Mouse (Mus musculus) left cerebral cortex, adult 8-10 months (tissue): ENCODE measurements around the gene Ubox5. TPM values are rescaled to one million over a fixed set of nuclear protein-coding genes. Genes with fewer than 3 reads are reported as not detected.
A peak's percentile ranks its signal among the peaks of the same experiment; 100 is the strongest.
"Not testable (repeated sequence)": the region's sequence is repeated elsewhere in the genome, so short reads cannot be mapped to it uniquely, and the experiment has no call there.

Experiments used
- DNase-seq, 2 experiments: peaks; one replicate each; pipeline ENCODE4 v3.0.0; 2022; ENCODE audit warnings: low spot score in 2 of 2
- total RNA-seq, 4 experiments: library from RNA; stranded (reverse); gene quantifications; 2 replicates each; pipeline ENCODE4 v1.2.4; 2022

The Ubox5 gene
- total RNA-seq, 4 experiments from 2014 or later = 11.7 to 14.7 (median 12.5) TPM

DNA sequence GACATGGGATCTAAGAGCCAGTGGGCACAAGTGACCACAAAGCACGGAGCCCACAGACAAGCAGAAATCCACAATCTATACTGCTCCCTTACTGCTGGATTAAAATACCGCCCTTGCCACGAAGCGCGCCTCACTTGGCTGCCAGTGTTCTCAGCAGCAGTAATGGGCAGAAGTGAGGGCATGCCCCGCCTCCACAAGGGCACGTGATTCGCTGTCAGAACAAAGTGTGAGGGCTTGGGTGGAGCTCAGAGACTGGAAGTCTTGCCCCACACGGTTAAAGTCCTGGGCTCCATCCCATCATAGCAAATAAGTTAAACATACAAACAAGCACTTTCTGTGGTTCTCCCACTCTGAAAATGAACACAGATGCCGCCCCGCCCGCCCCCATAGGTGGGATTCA lies 52.2 kb downstream of the Ubox5 start:
- DNase-seq = no peak

- no peak for DNase-seq
Measured at GRCm38 (mm10) chr2:130577021-130577420, 52.8 kb downstream of the Ubox5 start.

DNA sequence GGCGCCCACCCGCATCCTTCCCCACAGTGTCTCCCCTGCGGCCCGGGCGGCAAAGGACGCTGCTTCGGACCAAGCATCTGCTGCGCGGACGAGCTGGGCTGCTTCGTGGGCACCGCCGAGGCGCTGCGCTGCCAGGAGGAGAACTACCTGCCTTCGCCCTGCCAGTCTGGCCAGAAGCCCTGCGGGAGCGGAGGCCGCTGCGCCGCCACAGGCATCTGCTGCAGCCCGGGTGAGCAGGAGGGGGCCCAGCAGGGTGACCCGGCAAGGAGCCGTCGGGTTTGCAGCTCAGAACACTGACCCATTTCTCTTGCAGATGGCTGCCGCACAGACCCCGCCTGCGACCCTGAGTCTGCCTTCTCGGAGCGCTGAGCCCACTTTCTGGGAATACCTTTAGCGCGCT lies 53.3 kb downstream of the Ubox5 start:
- not testable (repeated sequence) for DNase-seq

- no peak for DNase-seq
Measured at GRCm38 (mm10) chr2:130575873-130576272, 54.0 kb downstream of the Ubox5 start, which contains the start of gene Oxt. Gene Oxt (plus strand): TSS chr2:130576173.

DNA sequence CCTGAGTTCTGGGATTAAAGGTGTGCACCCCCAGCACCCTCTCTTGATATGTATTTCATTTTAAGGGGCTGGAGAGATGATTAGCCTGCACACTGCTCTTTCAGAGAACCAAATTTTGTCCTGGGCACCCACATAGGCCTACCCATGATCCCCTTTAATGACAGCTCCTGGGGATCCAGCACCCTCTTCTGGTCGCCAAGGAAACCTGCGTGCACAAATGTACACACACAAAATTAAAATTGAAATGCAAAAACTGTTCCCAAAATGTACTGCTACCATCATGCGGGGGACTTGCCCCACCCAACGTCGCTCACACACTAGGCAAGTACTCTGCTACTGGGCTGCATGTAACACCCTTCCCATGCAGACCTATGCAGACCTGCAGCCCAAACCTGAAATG lies 54.9 kb downstream of the Ubox5 start:
- DNase-seq = no peak

DNA sequence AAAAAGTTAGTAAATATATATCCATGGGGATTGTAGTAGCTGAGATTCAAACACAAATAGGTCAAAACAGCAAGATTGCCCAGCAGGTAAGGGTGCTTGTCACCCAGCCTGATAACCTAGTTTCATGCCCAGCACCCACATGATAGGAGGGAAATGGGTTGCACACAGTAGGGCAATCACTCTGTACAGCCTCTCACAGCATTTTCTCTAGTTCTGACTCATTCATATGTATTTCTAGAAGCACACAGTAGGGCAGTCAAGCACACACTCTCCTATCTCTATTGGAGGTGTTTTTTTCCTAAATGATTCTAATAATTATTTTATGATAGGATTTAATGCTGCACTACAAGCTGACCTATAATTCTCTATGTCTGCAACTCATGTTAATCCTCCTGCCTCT lies 59.9 kb downstream of the Ubox5 start:
- no peak for DNase-seq

- DNase-seq = no peak
Measured at GRCm38 (mm10) chr2:130568921-130569320, 60.9 kb downstream of the Ubox5 start.

DNA sequence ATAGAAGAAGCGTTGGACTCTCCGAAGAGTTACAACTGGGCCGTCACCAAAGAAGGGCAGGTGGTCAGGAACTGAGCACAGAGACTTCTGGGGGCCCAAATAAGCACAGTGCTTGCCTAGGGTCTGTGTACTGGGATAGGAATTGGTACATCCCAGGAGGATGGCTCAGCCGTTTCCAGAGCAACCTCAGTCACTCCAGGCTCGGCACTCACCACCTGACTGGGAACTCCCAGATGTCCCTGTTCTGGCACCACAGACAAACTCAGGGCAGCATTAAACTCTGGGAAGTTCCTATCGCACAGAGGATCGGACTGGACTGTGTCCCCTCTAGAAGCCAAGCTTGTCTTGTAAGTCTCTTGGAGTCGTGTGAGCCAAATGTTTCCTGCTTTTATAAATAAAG lies 64.9 kb downstream of the Ubox5 start:
- no peak for DNase-seq

DNA sequence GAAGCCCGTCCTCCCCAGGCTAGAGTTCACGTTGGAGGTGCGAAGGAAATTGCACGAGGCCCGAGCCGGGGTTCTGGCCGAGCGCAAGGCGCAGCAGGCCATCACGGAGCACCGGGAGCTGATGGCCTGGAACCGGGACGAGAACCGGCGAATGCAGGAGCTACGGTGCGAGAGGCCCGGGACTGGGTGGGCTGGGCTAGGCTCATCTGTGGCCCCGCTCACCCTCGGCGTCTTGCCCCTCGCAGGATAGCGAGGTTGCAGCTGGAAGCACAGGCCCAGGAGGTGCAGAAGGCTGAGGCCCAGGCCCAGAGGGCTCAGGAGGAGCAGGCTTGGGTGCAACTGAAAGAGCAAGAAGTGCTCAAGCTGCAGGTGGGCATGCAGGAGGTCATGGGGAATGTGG lies 65.8 kb downstream of the Ubox5 start:
- no peak for DNase-seq

GRCm38 (mm10) chr2:130563212-130564055 lies 66.4 kb downstream of the Ubox5 start, which contains the start of gene Mrps26:
Gene Mrps26 (plus strand): TSS chr2:130563742.
- peak; percentile 78 to 94 for DNase-seq

DNA sequence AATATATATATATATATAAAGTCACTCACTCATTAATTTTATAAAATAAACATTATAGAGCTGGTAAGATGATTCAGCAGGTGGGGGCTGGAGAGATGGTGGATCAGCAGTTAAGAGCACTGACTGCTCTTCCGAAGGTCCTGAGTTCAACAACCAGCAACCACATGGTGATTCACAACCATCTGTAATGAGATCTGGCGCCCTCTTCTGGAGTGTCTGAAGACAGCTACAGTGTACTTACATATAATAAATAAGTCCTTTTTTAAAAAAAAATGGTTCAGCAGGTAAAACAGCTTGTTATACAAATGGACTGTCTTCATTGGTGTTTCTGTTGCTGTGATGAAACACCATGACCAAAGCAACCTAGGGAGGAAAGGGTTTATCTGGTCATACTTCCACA lies 71.8 kb downstream of the Ubox5 start:
- DNase-seq = no peak

DNA sequence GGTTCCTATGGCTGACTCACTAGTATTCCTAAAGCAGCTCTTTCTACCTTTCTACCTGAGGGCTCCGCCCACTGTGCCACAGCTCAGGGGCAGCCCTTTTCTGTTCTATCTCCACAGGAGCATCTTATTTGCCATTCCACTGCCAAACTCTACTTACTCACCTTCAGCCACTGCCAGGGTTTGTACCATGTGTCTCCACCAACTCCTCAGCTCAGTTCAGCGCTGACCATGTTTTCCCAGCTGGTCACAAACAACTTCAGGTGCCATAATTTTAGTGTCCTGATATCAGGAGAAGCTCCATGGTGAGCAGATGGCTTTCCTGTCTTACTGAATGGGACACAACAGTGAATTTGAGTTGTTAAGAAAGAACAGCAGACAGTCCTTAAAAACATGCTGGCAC lies 72.4 kb downstream of the Ubox5 start:
- no peak for DNase-seq

- DNase-seq = no peak
Measured at GRCm38 (mm10) chr2:130556292-130556691, 73.5 kb downstream of the Ubox5 start.

DNA sequence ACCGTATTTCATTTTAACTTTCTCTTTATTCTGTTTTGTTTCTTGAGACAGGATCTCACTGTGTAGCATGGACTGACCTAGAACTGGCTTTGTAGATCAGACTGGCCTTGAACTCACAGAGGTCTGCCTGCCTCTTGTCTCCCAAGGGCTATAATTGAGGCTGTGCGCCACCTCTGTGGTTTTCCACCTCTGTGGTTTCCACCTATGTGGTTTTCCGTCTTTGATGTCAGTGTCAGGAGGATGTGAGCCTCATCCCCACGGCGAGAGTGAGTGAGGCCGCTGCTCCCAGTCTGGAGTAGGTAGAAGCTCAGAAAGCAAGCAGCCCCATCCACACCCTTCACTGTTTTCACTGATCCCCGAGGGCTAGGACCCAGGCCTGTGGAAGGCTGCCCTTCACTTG lies 75.0 kb downstream of the Ubox5 start:
- DNase-seq = no peak

DNA sequence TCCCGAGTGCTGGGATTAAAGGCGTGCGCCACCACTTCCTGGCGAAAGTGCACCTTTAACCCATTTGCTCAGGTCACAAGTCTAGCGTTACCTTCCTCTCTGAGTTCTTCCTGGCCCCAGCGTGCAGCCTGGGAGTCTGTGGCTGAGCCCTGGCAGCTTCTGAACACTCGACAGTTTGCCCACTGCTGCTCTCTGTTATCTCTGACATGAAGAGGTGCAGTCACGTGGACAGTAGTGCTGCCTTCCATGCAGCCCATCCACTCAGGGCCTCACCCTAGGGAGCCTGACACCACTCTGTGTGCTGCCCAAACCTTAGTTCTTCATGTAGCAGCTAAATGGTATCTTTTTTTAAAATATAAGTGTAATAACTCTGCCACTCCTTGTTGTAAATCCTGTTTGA lies 82.9 kb downstream of the Ubox5 start:
- no peak for DNase-seq

DNA sequence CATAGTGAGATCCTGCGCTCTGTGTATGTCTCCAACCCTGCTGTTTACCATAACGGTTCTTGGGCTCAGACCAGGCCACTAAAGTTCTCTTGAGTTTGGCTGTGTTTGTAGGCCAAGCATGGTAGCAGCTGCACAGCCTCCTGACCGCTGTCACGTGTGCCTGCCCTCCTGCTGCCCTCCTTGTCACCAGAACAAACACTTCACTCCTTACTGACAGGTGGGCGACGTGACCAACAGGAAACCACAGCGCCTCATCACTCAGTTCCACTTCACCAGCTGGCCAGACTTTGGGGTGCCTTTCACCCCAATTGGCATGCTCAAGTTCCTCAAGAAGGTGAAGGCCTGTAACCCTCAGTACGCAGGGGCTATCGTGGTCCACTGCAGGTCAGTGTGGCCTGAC lies 89.6 kb downstream of the Ubox5 start:
- no peak for DNase-seq

Other genes starting within 250 kb of the Ubox5 start
- 1 to 10 TPM; 6.9 to 9.2 (median 7.9) TPM for gene Cpxm1, start 232.5 kb downstream of the Ubox5 start, total RNA-seq
- not detected for gene Gm28372, start 224.8 kb downstream of the Ubox5 start, total RNA-seq
- gene 1700020A23Rik, start 224.8 kb downstream of the Ubox5 start, total RNA-seq = not detected
- gene Tmem239, start 223.6 kb downstream of the Ubox5 start, total RNA-seq = not detected
- gene Vps16, start 205.7 kb downstream of the Ubox5 start, total RNA-seq = 10 to 100 TPM; 67.2 to 90.4 (median 76.7) TPM
- 10 to 100 TPM; 23.1 to 29.9 (median 24.1) TPM for gene Pced1a, start 205.3 kb downstream of the Ubox5 start, total RNA-seq
- gene Ptpra, start 179.8 kb downstream of the Ubox5 start, total RNA-seq = 100 to 1,000 TPM; 217 to 237 (median 225) TPM
- 10 to 100 TPM; 70.7 to 79.2 (median 72.7) TPM for gene Mrps26, start 66.3 kb downstream of the Ubox5 start, total RNA-seq
- 1 to 10 TPM in 3 of 4 experiments, under 1 TPM in 1; 0.78 to 8.8 (median 2.9) TPM for gene Oxt, start 53.9 kb downstream of the Ubox5 start, total RNA-seq
- gene Avp, start 47.5 kb downstream of the Ubox5 start, total RNA-seq = 10 to 100 TPM in 2 of 4 experiments, 1 to 10 TPM in 2; 5.0 to 23.8 (median 11.3) TPM
- gene Fastkd5, start within 50 bp of the Ubox5 start, total RNA-seq = 1 to 10 TPM; 6.5 to 9.2 (median 7.3) TPM
- 100 to 1,000 TPM; 186 to 214 (median 199) TPM for gene Lzts3, start 12.8 kb upstream of the Ubox5 start, total RNA-seq
- gene Ddrgk1, start 34.6 kb upstream of the Ubox5 start, total RNA-seq = 100 to 1,000 TPM; 106 to 118 (median 114) TPM
- 10 to 100 TPM; 35.7 to 41.7 (median 38.3) TPM for gene Itpa, start 37.6 kb upstream of the Ubox5 start, total RNA-seq
- 1 to 10 TPM; 4.2 to 6.6 (median 4.9) TPM for gene Slc4a11, start 67.5 kb upstream of the Ubox5 start, total RNA-seq